Mouse (Mus musculus) midbrain, postnatal 0 days (tissue): ENCODE data around the gene Ccr6. TPM values are rescaled to one million over a fixed set of nuclear protein-coding genes. Genes with fewer than 3 reads are reported as not detected.
"Not testable (repeated sequence)": the region's sequence is repeated elsewhere in the genome, so short reads cannot be mapped to it uniquely, and the experiment has no call there.

Source experiments
- ATAC-seq: fragments of 200-750 bp; cut with Nextera tagmentation; 2 replicates; pipeline ENCODE4 v1.8.0; 2017; ENCODE audit warnings: moderate number of reproducible peaks, mild to moderate bottlenecking, moderate TSS enrichment, moderate library complexity; ENCODE audit not compliant: low FRiP score
- DNase-seq: peaks from one replicate; pipeline ENCODE4 v3.0.0-alpha.2; 2015; ENCODE audit warnings: low spot score
- H3K27ac ChIP-seq: fragments of 300-500 bp; sonication (generic); 2 replicates; pipeline ENCODE4 v1.5.1; 2014; ENCODE audit warnings: low read depth, mild to moderate bottlenecking, low read length, mixed read lengths
- H3K27me3 ChIP-seq: fragments of 300-500 bp; sonication (generic); 2 replicates; pipeline ENCODE4 v1.6.1; 2014; ENCODE audit warnings: low read length, control low read depth, mixed read lengths; ENCODE audit not compliant: insufficient read depth
- H3K36me3 ChIP-seq: fragments of 300-500 bp; sonication (generic); 2 replicates; pipeline ENCODE4 v1.6.1; 2014; ENCODE audit warnings: low read length, control low read depth, mixed read lengths; ENCODE audit not compliant: insufficient read depth
- H3K4me1 ChIP-seq: fragments of 300-500 bp; sonication (generic); 2 replicates; pipeline ENCODE4 v1.6.1; 2014; ENCODE audit warnings: mild to moderate bottlenecking, control low read depth, antibody characterized with exemption, low read length, mixed read lengths; ENCODE audit not compliant: insufficient read depth
- H3K4me2 ChIP-seq: fragments of 300-500 bp; sonication (generic); 2 replicates; pipeline ENCODE4 v1.6.1; 2014; ENCODE audit warnings: low read depth, mild to moderate bottlenecking, low read length, mixed read lengths; ENCODE audit not compliant: poor library complexity, severe bottlenecking
- H3K4me3 ChIP-seq: fragments of 300-500 bp; sonication (generic); 2 replicates; pipeline ENCODE4 v1.5.1; 2014; ENCODE audit warnings: low read depth, mild to moderate bottlenecking, low read length, moderate library complexity
- H3K9ac ChIP-seq: fragments of 300-500 bp; sonication (generic); replicated peaks from 2 replicates; pipeline ENCODE4 v1.6.1; 2014; ENCODE audit warnings: mild to moderate bottlenecking, low read length, moderate library complexity, mixed read lengths; ENCODE audit not compliant: poor library complexity, severe bottlenecking
- H3K9me3 ChIP-seq: fragments of 300-500 bp; sonication (generic); 2 replicates; pipeline ENCODE4 v1.6.1; 2016; ENCODE audit warnings: low read length, control low read depth
- CTCF ChIP-seq: IDR thresholded peaks from 2 replicates; pipeline ENCODE4 v1.5.1; 2016; ENCODE audit warnings: antibody characterized with exemption, mild to moderate bottlenecking
- WGBS: fragments of 180-500 bp; shearing (Covaris S2); extraction: QIAGEN DNeasy Blood & Tissue Kit; methylation state at CpG from one replicate; pipeline ENCODE4 v1.1.7; 2014; 5-methylcytosine and 5-hydroxymethylcytosine counted together
- polyA plus RNA-seq: library from polyadenylated mRNA; unstranded; fragments of >200 nt; fragmentation: Nextera tagmentation; extraction: Ambion mirVana; gene quantifications from 2 replicates; pipeline ENCODE4 v1.2.1, GENCODE M21; 2015
- total RNA-seq: library from RNA; depleted of rRNA; stranded (reverse); fragments of >200 nt; gene quantifications from 2 replicates; pipeline ENCODE4 v1.2.3, GENCODE M21; 2014

The Ccr6 gene
- total and polyA plus RNA-seq, 2 experiments from 2014 or later: not detected

DNA sequence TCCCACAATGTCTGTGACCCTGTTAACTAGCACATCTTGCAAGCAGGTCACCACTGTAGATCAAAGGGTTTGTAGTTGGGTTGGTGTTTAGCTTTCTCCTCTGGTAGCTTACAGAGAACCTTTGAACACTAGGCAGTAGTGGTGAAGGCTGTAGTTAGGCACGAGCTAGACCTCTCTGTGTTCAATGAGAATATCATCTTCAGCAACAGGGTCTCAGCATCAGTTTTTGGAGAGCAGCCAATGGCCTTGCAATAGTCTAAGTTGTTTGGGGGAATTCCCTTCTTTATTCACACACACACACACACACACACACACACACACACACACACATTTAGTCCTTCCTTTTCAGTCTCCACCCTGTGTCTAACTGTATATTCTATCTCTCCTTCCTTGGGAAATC, 32.4 kb upstream of the Ccr6 start:
- H3K4me3 ChIP-seq: no peak overlapping the region
- no peak overlapping the region for H3K9ac ChIP-seq
- ATAC-seq (no peak), DNase-seq (no peak)
- no peak overlapping the region for H3K27ac ChIP-seq
- WGBS: 68% methylated on average over 1 of the region's 1 CpGs
- no peaks in the 10 kb centered on the region for H3K36me3 ChIP-seq
- H3K4me2 ChIP-seq: no peak overlapping the region
- H3K9me3 ChIP-seq: no peaks in the 10 kb centered on the region
- H3K27me3 ChIP-seq: no peaks in the 10 kb centered on the region
- TF ChIP-seq CTCF: no peak
- H3K4me1 ChIP-seq: no peaks in the 10 kb centered on the region

DNA sequence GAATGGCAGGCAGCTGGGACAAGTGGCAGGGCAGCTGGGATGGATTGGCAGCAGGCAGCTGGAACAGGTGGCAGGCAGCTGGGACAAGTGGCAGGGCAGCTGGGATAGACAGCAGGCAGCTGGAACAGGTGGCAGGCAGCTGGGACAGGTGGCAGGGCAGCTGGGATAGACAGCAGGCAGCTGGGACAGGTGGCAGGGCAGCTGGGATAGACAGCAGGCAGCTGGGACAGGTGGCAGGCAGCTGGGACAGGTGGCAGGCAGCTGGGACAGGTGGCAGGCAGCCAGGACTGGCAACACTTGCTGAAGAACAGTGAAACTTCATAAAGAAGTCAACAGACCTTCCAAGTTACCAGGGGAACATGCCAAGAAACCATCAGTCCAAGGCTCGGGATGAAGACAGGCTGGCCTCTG, 30.6 kb upstream of the Ccr6 start:
- not testable (repeated sequence) for H3K36me3 ChIP-seq, H3K27ac ChIP-seq, ATAC-seq, H3K9me3 ChIP-seq, H3K4me2 ChIP-seq, H3K4me3 ChIP-seq, H3K27me3 ChIP-seq, H3K4me1 ChIP-seq, H3K9ac ChIP-seq, DNase-seq
- WGBS: 59% methylated on average over 1 of the region's 1 CpGs

DNA sequence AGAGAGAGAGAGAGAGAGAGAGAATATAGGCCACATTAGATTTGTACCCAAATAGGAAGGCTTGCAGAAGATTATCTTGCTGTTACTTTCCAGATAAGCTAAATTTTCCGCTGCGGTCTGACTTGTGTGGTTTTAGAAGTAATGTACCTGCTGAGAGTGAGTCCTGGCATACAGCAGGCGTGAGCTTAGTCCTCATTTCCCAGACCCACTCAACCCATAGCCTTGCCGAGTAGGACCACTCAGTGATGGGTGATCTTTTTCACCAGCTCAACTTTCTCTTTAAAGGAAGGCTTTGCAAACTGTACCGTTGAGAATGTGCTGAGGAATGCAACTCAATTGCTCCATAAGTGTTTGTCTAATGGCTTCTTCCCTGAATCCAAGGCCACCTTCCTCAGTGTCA, 29.2 kb upstream of the Ccr6 start:
- no peaks in the 10 kb centered on the region for H3K27me3 ChIP-seq
- H3K9ac ChIP-seq: no peak overlapping the region
- no peak overlapping the region for H3K4me2 ChIP-seq
- ATAC-seq (no peak), DNase-seq (no peak)
- no peak for TF ChIP-seq CTCF
- 86% methylated on average over 5 of the region's 5 CpGs for WGBS
- H3K27ac ChIP-seq: no peak overlapping the region
- no peaks in the 10 kb centered on the region for H3K4me1 ChIP-seq
- no peaks in the 10 kb centered on the region for H3K36me3 ChIP-seq
- no peaks in the 10 kb centered on the region for H3K9me3 ChIP-seq
- H3K4me3 ChIP-seq: no peak overlapping the region

DNA sequence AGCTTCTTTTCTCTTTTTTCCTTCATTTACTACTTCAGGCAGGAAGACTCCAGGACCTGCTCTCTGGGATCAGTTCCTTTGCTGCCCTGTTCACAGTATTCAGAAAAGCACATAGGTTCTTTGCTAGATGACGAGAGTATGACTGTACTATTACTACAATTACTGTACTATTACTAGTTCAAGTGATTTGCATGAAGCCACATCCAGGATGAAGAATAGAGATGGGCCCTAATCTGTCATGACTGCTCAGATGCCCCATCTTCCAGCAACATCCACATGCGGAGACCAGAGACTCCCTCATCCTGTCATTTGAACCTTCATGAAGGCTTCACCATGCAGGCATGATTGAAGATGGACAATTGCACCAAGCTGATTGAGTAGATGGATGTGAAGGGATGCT, 26.1 kb upstream of the Ccr6 start:
- H3K27ac ChIP-seq: no peak overlapping the region
- H3K4me2 ChIP-seq: no peak overlapping the region
- no peaks in the 10 kb centered on the region for H3K36me3 ChIP-seq
- H3K27me3 ChIP-seq: no peaks in the 10 kb centered on the region
- H3K4me1 ChIP-seq: no peaks in the 10 kb centered on the region
- no peak overlapping the region for H3K9ac ChIP-seq
- ATAC-seq (no peak), DNase-seq (no peak)
- no peak for TF ChIP-seq CTCF
- WGBS: 90% methylated on average over 2 of the region's 2 CpGs
- H3K4me3 ChIP-seq: no peak overlapping the region
- H3K9me3 ChIP-seq: no peaks in the 10 kb centered on the region

DNA sequence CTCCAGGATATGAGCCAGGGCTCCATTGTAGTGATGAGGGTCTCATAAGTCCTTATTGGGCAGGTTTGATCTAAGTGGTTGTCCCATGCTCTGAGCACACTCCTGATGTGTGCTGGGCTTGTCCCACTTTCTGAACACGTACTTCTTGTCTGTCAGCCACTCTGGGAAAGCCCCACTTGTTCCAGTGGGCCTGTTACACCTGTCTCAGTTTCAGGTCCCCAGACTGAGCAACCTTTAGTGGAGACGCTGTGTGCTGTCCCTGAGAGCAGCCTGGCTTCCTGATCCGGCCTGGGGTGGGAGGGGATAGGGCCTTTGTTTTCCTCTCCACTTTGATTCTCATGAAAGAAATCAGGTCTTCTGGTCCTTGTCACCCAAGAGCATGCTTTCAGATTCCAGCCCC, 25.7 kb upstream of the Ccr6 start:
- Histone ChIP-seq H3K9me3 (no peaks in the 10 kb centered on the region), H3K9ac (no peak overlapping the region), H3K4me1 (no peaks in the 10 kb centered on the region), H3K27me3 (no peaks in the 10 kb centered on the region), H3K4me2 (no peak overlapping the region), H3K4me3 (no peak overlapping the region), H3K36me3 (no peaks in the 10 kb centered on the region), H3K27ac (no peak overlapping the region)
- TF ChIP-seq CTCF: no peak
- no peak for DNase-seq
- ATAC-seq: no peak
- WGBS: 58% methylated on average over 3 of the region's 3 CpGs

DNA sequence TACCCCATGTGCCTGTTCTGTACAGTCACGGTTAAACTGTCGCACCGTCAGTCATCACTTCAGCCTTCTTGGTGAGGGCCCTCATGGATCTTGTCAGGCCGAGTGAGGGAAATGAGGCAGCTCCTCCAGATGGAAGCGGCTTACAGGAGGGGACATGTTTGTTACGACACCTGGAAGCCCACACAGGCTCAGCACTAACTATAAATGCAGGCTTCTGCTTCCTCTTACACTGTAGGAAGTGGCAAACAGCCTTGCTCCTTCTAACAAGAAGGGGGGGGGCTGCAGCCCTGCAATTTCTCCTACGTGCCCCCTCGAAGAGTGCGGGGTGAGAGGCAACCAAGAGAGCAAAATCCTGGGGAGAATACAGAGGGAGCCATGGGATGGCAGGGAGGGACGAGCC, 25.2 kb upstream of the Ccr6 start:
- Histone ChIP-seq H3K36me3 (no peaks in the 10 kb centered on the region), H3K27ac (no peak overlapping the region), H3K9ac (no peak overlapping the region), H3K27me3 (no peaks in the 10 kb centered on the region), H3K4me2 (no peak overlapping the region), H3K9me3 (no peaks in the 10 kb centered on the region), H3K4me1 (no peaks in the 10 kb centered on the region), H3K4me3 (no peak overlapping the region)
- WGBS: 79% methylated on average over 10 of the region's 10 CpGs
- ATAC-seq (no peak), DNase-seq (no peak)
- no peak for TF ChIP-seq CTCF

DNA sequence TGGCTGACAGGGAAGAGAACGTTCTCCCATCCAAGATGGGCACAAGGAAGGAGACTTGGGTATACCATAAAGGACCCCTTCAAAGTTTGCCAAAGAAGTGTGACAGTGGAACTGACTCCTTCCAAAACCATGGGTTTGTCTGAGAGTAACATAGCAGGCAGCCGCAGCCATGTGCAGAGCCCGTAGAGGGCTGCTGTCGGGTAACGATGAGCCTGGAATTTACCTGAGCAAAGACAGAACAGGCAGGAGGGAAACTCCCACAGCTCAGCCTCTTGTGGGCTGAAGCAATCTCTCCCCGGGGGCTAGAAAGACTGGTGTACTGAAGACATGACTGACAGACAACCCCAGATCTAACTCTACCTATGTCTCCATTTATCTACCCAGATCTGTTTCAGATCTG, 24.4 kb upstream of the Ccr6 start:
- H3K9ac ChIP-seq: no peak overlapping the region
- WGBS: 88% methylated on average over 6 of the region's 6 CpGs

More for the DNA sequence above, 24.4 kb upstream of the Ccr6 start:
- Histone ChIP-seq H3K27me3 (no peaks in the 10 kb centered on the region), H3K9me3 (no peaks in the 10 kb centered on the region), H3K4me2 (no peak overlapping the region), H3K36me3 (no peaks in the 10 kb centered on the region), H3K4me3 (no peak overlapping the region), H3K4me1 (no peaks in the 10 kb centered on the region), H3K27ac (no peak overlapping the region)
- no peak for DNase-seq
- ATAC-seq: no peak
- no peak for TF ChIP-seq CTCF
